Mouse (Mus musculus) thymus, postnatal 25 days (tissue): ENCODE measurements at regions not wholly inside any gene's neighbourhood (a gene's known extent, or its start where the extent isn't known, plus 50 kb on each side); places are given as distances from the start of the nearest gene placed in this dataset.
"Not testable (repeated sequence)": the region's sequence is repeated elsewhere in the genome, so short reads cannot be mapped to it uniquely, and the experiment has no call there.

ENCODE experiments used
- DNase-seq: peaks from one replicate; pipeline ENCODE4 v3.0.0; 2022

GRCm38 (mm10) chr10:22556401-22556800 lies 88.4 kb upstream of the Slc2a12 start:
- DNase-seq: not testable (repeated sequence)

- not testable (repeated sequence) for DNase-seq
Measured at GRCm38 (mm10) chr10:22569250-22570010, 75.4 kb upstream of the Slc2a12 start.

GRCm38 (mm10) chr10:22574048-22574447 lies 70.8 kb upstream of the Slc2a12 start:
- not testable (repeated sequence) for DNase-seq

GRCm38 (mm10) chr10:22579426-22579825 lies 65.4 kb upstream of the Slc2a12 start:
- peak; percentile 40 for DNase-seq

GRCm38 (mm10) chr10:22581300-22581699 lies 63.5 kb upstream of the Slc2a12 start:
- DNase-seq: not testable (repeated sequence)

GRCm38 (mm10) chr10:22583306-22583705 lies 61.5 kb upstream of the Slc2a12 start:
- not testable (repeated sequence) for DNase-seq

- DNase-seq: not testable (repeated sequence)
Measured at GRCm38 (mm10) chr10:22588587-22588986, 56.2 kb upstream of the Slc2a12 start.

- DNase-seq: not testable (repeated sequence)
Measured at GRCm38 (mm10) chr10:22591664-22592063, 53.1 kb upstream of the Slc2a12 start.

GRCm38 (mm10) chr10:22592189-22592603 lies 52.6 kb upstream of the Slc2a12 start:
- not testable (repeated sequence) for DNase-seq

- not testable (repeated sequence) for DNase-seq
Measured at GRCm38 (mm10) chr10:22592752-22593151, 52.1 kb upstream of the Slc2a12 start.
